Mouse (Mus musculus) splenic B cell, adult 2 months (primary cell): ENCODE measurements around the gene Ap4b1.
"Not testable (repeated sequence)": the region's sequence is repeated elsewhere in the genome, so short reads cannot be mapped to it uniquely, and the experiment has no call there.

Experiments used
- DNase-seq: peaks from one replicate; pipeline ENCODE4 v3.0.0-alpha.2; 2011; ENCODE audit warnings: low read depth, low spot score
- H3K27me3 ChIP-seq: 2 replicates; pipeline ENCODE4 v1.6.1; 2012; ENCODE audit warnings: mild to moderate bottlenecking, low read length, moderate library complexity, mixed read lengths; ENCODE audit not compliant: control insufficient read depth, poor library complexity, insufficient read depth, severe bottlenecking
- H3K36me3 ChIP-seq: 2 replicates; pipeline ENCODE4 v1.6.1; 2012; ENCODE audit warnings: mild to moderate bottlenecking, low read length, moderate library complexity, mixed read lengths; ENCODE audit not compliant: control insufficient read depth, poor library complexity, insufficient read depth, severe bottlenecking

Gene Ap4b1

DNA sequence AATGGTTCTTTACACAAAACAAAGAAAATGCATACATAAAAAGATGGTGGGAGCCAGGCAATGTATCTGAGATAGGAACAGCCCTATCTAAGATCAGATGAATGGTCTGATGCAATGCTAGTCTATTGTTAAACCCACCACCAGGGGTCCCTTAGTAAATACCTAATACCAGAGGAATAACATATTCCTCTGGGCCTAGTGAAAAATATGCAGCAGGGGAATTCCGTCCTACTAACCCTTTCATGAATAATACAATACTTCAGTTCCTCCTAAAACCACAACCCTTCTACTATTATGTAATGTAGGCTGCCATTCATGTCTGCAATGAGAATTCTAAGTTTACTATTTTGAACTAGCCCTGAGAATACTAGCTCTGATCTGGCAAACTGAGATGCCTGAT lies 21.4 kb downstream of the Ap4b1 start:
- not testable (repeated sequence) for H3K27me3 ChIP-seq, H3K36me3 ChIP-seq
- peak; percentile 44 for DNase-seq

DNA sequence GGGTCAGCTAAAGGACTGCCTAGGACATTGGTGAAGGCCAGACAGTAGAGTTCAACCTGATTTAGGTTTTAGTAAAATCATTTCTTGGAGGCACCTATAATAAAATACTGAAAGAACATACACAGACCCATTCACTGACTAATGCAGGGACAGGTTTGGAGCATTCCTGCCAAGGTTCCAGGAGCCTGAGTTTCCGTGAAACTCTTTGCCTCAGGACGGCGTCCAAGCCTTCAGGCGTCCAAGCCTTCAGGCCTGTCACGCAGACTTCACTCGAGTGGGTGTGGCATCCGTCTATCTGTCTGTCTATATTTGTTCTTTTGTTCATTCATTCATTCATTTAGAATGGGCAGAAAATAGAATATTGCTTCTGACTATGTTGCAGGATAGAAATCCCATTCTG lies 21.8 kb downstream of the Ap4b1 start:
- H3K27me3 ChIP-seq = no peaks in the 10 kb centered on the region
- DNase-seq = no peak
- H3K36me3 ChIP-seq = no peaks in the 10 kb centered on the region

DNA sequence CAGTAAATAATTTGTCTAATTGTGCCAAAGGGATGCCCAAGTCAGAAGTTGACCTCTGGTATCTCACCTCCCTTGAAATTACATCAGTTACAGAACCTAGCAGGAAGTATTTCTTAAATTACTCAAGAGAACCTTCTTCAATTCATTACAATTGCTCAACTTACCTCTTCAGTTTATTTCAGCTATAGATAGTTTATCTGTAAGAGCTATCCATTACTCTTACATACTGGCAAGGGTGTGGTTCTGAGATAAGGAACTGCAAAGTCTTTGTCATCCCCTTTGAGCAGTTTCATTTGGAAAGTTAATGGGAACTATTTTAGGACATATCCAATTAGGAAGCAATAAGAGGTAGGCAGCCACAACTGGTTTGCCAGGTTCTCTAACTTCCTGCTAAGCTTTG lies 23.1 kb downstream of the Ap4b1 start, which contains the start of gene Bcl2l15:
TSS of gene Bcl2l15 (plus strand) at position 176 of the 400 bp plus-strand sequence.
- no peaks in the 10 kb centered on the region for H3K36me3 ChIP-seq
- no peaks in the 10 kb centered on the region for H3K27me3 ChIP-seq
- no peak for DNase-seq

DNA sequence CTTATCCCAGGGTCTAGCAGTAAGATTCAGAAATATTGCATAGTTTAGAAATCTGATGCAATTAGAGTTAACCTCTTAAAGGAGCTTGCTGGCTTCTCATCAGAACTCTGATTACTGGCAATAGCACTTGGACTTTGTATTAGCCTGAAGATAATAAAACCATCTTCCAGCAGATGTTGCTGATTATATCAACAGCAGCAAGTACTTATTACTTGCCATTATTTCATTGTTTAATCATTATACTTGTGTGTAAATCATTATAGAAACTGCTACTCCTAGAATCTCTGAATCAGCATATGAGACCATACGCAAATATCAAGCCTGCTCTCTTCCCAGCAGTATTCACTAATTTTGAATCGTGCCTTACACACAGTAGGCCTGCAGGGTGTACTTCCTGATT lies 24.7 kb downstream of the Ap4b1 start:
- DNase-seq = no peak
- H3K27me3 ChIP-seq = no peaks in the 10 kb centered on the region
- H3K36me3 ChIP-seq = no peaks in the 10 kb centered on the region

DNA sequence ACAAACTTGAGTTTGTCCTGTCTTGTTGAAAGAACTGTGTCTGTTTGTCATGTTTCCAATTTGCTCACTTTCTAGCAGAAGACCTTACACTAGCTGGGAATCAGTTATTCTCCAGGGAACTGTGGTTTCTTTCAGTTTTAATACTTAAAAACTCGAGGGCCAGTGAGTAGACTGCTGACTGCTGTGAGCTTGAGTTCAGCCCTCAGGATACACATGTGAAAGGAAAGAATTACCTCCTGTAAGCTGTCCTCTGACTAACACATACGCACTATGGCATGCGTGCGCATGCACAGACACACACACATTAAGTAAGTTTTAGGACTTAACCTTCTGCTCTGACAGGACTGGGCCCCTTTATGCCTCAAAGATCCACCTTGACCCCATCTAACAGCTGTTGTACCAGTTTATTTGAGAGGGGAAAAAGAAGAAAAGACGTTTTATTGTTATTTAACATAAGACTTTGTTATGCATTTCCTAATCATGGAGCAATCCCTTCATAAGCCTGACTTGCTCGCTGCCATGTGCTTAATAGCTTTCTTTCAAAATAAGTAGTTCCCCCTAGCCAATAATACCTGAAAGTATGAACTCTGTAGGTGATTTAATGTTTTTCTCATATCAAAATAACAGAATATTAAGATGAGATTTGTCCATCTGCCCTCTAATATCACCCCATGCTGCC lies 26.1 kb downstream of the Ap4b1 start:
- Histone ChIP-seq H3K36me3 (no peaks in the 10 kb centered on the region), H3K27me3 (no peaks in the 10 kb centered on the region)
- DNase-seq = no peak

DNA sequence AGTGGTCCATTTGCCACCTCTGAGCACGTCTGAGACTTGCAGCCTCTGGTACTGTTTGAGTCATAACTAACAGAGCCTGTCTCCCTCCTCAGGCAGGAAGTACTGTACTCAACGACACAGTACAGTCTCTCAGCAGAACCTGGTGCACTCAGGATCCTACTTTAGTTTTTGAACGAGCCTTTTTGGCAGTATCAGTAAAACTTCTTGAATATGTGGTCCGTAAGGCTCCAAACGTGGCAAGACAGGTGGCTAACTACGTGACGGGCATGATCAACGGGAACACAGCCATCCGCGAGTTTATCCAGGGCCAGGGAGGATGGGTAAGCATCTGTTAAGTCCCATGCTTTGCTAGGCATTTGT lies 26.6 kb downstream of the Ap4b1 start:
- Histone ChIP-seq H3K36me3 (no peaks in the 10 kb centered on the region), H3K27me3 (no peaks in the 10 kb centered on the region)
- DNase-seq = peak; percentile 36

DNA sequence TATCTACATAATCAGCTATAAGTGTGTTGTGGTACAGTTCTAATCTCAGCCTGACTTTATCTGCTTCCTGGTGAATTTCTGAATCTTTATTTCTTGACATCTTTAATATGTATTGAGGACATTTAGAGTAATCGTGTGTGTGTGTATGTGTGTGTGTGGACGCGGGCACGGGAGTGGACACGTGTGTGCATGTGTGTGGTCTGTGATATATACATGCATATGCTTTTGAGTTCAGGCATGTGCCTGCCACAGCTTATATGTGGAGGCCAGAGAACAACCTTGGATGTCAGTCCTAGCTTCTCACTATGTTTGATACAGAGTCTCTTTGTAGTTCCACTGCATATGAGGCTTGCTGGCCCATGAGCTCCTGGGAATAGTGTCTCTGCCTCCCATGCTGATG lies 27.1 kb downstream of the Ap4b1 start:
- Histone ChIP-seq H3K36me3 (no peaks in the 10 kb centered on the region), H3K27me3 (no peaks in the 10 kb centered on the region)
- DNase-seq = no peak

DNA sequence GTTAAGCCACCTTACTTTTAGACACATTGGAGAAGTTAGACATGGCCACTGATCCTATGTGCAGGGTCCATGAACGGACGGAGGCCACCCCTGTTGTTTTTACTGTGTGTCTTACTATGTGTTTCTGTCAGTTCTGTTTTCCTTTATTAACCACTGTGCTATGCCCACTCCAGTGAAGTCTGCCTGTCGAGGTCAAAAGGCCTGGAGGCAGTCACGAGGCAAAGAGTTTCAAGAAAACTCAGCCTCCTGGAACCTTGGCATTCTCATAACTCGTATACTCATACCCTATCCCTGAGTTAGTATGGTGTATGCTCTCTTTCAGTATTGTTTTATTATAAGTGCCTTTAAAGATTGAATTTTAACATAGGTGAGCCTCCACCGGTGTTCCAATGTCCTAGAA lies 30.4 kb downstream of the Ap4b1 start:
- no peak for DNase-seq
- Histone ChIP-seq H3K36me3 (no peaks in the 10 kb centered on the region), H3K27me3 (no peaks in the 10 kb centered on the region)

- not testable (repeated sequence) for H3K36me3 ChIP-seq
These were observed 30.9 kb downstream of the Ap4b1 start for GRCm38 (mm10) chr3:103840195-103840594.

GRCm38 (mm10) chr3:103840946-103841345 lies 31.6 kb downstream of the Ap4b1 start:
- H3K36me3 ChIP-seq, H3K27me3 ChIP-seq: not testable (repeated sequence)
- DNase-seq = peak; percentile 35

More at GRCm38 (mm10) chr3:103840195-103840594, 30.9 kb downstream of the Ap4b1 start:
- not testable (repeated sequence) for DNase-seq, H3K27me3 ChIP-seq

GRCm38 (mm10) chr3:103850644-103851363 lies 41.5 kb downstream of the Ap4b1 start:
- peak; percentile 46 for DNase-seq
- H3K27me3 ChIP-seq = no peaks in the 10 kb centered on the region
- no peaks in the 10 kb centered on the region for H3K36me3 ChIP-seq

- H3K27me3 ChIP-seq = no peaks in the 10 kb centered on the region
- no peaks in the 10 kb centered on the region for H3K36me3 ChIP-seq
- peak; percentile 14 for DNase-seq
These were observed 42.2 kb downstream of the Ap4b1 start for GRCm38 (mm10) chr3:103851481-103851880.

GRCm38 (mm10) chr3:103851882-103852281 lies 42.6 kb downstream of the Ap4b1 start:
- H3K27me3 ChIP-seq = no peaks in the 10 kb centered on the region
- no peak for DNase-seq
- no peaks in the 10 kb centered on the region for H3K36me3 ChIP-seq

- peak; percentile 93 for DNase-seq
- Histone ChIP-seq H3K36me3 (no peaks in the 10 kb centered on the region), H3K27me3 (no peaks in the 10 kb centered on the region)
These were observed 43.4 kb downstream of the Ap4b1 start for GRCm38 (mm10) chr3:103852565-103853299.

GRCm38 (mm10) chr3:103853804-103854203 lies 44.5 kb downstream of the Ap4b1 start:
- H3K27me3 ChIP-seq = no peaks in the 10 kb centered on the region
- no peaks in the 10 kb centered on the region for H3K36me3 ChIP-seq
- DNase-seq = no peak
